Mouse (Mus musculus): ENCODE data around the gene Klc3.

Gene Klc3

DNA sequence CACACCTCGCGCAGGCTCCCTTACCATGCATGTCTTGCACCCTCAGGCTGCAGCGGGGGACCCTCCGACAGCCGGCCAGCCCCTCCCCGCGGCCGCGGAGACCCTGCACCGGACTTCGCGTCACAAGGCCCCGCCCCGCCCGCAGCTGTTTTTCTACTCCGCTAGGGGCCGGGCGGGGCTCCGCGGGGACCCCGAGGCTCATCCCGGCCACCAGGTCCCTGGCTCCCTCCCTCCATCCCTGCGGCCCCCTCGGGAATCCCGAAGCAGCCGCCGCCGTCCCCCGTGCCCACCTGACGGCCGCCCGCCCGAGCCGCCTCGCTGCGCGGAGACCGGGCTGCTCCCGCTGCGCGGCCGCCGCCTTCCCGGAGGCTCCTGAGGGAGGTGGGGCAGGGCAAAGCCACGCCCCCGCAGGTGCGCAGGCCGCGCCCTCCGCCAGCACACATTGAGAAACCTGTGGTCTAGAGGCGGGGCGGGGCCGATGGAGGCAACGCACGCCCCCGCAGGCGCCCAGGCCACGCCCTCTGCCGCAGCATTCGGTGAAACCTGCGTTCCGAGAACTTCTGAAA, at the start of gene Klc3:
Klc3 (minus strand) TSS at position 374 of the 566 bp plus-strand sequence.
- peak; percentile 61 for DNase-seq (ENCODE audit: low spot score)

DNA sequence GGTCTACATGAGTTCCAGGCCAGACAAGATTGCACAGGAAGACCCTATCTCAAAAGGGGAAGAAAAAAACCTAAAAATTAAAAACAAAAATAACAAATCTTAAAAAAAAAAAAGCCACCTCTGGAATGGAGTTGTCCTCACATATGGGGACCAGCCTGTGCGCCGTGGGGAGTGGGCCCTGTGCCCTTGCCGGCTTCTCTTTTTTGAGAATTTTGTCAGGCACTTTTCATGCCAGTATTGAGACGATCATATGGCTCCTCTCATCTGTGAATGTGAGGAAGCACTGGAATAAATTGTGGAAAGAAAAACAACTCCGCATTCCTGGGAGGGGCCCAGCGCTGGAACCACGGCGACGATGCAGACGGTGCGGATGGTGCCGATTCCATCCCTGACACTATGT, 45.3 kb upstream of the Klc3 start:
- no peak for DNase-seq (ENCODE audit: low spot score)

DNA sequence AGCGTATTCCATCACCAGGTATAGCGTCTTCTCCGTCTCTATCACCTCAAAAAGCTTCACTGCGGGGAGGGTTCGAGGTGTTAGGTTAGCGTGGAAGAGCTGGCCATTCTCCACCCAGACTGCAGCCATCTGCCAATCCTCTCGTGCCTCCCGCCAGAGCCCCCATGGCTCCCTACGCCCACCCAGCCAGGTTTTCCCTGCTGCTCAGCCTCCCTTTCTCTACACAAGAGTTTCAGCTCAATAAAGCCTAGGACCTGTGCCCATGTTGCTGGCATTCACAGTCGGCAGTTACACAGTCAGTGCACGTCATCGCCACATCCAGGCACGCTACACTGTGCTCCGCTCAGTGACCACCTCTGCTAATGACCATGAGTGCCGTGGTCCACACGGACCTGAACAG, 43.8 kb upstream of the Klc3 start:
- no peak for DNase-seq (ENCODE audit: low spot score)

DNA sequence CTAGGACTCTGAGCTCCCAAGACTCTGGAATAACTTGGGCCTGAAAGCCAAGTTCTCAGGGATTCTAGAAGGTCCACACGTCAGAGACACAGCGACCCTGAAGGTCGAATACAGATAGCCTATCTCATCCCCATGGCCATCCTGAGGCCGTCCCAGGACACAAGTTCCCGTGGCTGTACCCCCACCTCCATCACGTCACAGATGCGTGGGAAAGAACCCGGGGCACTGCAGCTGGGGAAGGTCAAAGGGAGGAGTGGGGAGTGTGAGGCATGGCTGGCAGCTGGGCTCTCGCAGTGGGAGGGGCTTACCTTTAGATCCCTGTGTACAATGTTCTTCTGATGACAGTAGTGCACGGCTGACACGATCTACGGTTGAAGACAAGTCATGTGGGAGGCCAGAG, 40.9 kb upstream of the Klc3 start:
- no peak for DNase-seq (ENCODE audit: low spot score)

DNA sequence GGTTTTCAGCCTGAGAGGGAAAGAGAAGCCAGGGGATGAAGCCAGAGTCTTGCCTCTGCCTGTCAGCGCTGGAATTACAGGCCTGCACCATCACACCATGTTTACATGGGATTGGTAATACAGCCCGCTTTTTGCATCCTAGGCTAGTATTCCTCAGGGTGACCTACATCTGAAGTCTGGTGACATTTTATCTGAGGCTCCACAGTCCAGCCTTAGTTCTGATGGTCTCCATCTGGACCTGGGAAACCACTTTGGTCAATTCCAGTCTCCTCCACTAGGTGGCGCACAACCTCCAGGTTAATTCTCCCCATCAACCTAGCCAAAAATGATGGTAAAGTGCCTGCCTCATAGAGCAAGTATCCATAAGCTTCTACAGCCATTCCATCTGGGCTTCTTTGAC, 39.4 kb upstream of the Klc3 start:
- peak; percentile 89 for DNase-seq (ENCODE audit: low spot score)

DNA sequence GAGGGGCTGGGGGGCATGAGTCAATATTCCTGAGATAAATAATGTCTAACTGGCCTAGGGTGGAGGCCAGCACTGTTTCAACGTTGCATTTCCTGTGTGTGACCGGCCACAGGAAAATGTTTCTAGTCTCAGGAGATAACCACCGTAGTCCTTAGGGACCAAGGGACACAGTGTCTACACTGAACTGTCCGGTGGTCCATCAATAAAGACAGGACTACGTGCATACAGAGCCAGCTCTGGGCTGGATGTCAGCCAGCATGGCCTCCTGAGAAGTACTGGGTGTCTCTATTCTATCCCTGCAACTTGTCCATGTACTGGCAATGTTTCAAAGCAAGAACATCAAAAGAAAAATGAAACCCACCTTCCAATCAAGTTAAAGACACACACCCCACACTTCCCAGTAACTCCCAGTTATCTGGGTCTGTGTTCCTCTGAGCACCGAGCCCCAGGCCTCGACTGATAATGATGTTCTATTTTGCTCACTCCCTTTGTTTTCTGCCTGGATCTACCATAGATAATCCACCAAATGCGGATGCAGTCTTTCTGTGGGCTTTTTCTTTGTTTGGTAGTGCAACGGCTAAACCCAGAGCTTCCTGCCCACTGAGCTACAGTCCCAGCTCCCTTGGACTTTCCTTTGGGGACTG, 37.7 kb upstream of the Klc3 start:
- DNase-seq (ENCODE audit: low spot score): no peak

DNA sequence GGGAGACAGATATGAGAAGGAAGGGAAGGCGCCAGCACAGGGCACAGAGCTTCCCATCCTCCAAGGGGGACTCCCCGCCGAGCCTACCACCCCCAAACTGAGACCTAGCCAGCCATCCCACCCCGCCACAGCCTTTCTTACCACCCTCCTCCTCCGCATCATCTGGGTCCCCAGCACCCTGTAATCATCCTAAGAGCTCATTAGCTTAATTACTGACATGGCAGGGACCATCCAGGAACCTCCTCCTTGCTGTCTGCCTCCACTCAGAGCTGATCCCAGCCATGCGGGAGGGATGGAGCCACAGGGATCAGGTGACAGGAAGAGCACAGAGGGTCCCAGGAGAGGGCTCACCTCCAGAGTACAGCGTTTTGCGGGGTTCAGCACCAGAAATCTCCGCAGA, 33.1 kb upstream of the Klc3 start:
- no peak for DNase-seq (ENCODE audit: low spot score)

DNA sequence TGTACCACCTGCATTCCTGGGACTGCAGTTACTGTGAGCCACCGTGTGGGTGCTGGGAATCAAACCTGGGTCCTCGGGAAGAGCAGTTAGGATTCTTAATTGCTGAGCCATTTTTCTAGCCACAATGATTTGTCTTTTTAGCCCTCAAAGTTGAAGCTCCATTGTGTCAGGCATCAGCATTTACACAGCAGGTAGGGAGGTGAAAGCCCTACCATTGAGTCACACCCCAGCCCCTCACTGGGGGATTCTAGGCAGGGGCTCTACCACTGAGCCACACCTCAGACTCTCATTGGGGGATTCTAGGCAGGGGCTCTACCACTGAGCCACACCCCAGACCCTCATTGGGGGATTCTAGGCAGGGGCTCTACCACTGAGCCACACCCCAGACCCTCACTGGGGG, 32.4 kb upstream of the Klc3 start:
- DNase-seq (ENCODE audit: low spot score): no peak

DNA sequence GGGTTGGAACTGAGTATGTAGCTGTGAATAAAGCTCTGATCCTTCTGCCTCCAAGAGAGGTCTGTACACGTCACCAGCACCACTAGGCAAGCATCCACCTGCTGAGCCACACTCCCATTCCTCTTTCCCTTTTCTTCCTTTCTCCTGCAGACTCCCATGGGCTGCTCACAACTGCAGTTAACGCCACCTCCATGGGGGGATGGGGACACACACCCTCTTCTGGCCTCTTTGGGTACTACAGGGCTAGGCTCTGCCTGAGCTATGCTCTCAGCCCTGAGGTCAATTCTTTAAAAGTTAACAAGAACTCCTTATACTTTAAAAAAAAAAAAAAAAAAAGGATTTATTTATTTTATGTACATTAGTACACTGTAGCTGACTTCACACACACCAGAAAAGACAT, 28.6 kb upstream of the Klc3 start:
- DNase-seq (ENCODE audit: low spot score): no peak

DNA sequence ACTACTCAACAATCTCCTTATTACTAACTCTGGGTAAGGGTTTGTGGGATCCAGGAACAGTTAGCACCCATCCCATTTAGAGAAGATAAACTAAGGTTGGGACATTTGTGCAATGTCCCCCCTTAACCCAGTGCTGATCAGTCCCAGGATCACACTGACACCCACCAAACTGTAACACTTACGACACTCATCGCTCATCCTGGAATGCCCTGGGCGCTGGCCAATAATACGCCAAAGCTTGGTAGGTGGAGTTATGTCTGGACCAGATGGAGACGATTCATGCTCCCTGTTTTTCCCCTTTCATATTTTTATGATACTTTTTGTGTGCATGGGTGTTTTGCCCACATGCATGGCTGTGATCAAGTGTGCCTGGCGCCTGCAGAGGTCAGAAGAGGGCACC, 26.5 kb upstream of the Klc3 start:
- no peak for DNase-seq (ENCODE audit: low spot score)

DNA sequence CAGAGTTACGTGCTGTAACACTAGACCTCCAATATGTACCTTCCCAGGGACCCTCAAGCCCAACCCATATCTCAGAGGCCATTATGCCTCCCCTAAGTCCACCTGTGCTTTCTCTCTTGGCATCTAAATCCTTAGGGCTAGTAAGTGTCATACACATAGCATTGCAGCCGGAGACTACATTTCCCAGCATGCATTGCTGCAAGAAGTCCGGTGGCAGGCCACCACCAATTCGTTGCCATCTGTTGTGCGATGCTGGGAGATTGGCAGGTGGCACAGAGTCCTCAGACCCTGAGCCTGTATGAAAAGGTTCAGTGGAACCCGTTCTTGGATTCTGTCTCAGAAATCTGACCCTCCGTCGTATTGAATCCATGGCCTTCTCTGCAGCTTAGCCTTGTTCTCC, 25.8 kb upstream of the Klc3 start:
- DNase-seq (ENCODE audit: low spot score): no peak

DNA sequence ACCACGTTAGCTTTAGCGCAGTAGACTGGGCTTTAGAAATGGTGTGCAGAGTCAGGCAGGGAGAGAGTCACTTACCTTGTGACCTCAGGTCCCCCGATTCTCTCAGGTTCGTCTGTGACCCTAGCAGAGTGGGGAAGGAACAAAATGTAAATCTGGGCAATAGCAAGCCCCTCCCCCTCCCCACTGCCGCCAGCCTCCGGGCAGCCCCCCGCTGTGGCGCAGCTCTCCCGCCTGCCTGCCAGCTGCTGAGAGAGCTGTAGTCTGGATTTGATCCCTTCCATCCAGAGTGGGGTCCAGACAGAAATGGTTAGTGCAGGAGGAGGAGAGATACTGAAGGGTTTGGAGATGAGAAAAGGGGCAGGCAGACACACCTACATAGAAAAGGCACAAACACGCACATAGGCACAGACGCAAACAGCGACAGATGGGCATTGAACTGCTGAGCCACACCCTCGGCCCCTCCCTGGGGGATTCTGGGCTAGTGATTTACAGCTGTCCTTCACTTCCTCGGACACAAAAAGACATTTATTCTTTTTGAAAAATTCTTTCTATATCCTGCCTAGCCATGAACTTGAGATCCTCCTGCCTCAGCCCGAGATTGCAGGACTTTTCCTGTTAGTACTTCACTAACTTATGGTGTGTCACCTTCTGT, 24.2 kb upstream of the Klc3 start:
- no peak for DNase-seq (ENCODE audit: low spot score)

DNA sequence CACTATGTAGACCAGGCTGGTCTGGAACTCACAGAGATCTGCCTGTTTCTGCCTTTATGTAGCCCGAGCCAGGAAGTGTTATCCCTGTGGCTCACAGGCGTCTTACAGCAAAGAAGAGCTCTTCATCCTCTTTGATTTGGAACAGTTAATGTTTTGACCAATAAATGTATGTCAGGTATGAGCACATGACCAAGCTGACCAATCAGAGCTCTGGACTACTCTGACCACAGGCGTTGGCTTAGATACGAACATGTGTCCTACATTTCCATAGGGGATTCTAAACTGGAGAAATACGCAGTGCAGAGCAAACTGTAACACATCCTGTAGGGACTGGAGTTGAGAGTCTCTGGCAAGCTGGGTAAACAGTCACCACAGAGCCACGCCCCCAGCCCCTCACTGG, 23.0 kb upstream of the Klc3 start:
- no peak for DNase-seq (ENCODE audit: low spot score)

DNA sequence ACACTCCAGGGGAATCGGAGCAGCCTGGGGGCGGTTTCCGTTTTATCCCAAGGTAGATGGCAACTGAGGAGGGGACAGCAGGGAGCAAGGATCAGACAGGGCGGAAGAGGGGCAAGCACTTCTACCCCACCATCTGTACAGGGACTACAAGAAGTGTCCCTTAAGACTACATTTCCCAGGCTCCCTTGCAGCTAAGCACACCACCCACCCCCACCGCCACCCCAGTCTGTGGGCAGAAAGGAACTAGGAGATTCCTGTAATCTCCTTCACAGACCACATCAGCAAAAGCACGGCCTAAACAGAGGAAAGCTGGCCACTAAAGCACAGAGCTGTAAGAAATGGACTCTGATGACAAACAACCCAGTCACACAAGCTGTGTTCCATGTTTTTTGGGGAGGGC, 22.4 kb upstream of the Klc3 start:
- DNase-seq (ENCODE audit: low spot score): no peak

DNA sequence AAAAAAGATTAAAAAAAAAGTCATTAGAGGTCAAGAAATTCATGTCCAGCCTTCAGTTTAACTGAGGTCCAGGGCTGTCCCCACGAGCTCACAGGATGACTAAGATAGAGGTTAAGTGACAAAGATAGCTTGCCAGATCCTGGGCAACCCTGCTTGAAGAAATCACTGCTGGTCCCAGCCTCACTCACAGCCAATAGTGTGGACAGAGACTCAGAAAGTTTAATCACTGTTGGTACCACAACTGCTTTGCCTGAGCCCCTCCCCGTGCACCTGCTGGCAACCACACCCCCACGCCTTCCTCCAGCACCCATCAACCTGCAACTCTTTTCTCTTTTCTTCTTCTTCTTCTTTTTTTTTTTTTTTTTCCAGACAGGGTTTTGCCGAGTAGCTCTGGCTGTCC, 20.1 kb upstream of the Klc3 start:
- no peak for DNase-seq (ENCODE audit: low spot score)

DNA sequence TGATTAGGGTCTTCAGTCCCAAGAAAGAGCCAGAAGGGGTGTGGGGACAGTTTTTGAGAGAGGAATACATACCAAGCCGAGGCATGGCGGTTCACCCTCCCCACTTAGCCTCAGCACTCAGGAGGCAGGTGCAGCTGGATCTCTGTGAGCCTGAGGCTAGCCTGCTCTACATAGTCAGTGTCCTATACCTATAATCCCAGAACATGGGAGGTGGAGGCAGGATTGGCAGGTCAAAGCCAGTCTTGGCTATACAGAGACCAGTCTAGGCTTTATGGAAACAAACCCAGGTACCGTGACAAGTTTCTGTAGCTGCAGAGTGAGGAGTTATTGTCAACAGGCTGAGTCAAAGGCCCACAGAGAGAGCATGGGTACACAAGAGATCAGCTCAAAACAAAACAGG, 19.2 kb upstream of the Klc3 start:
- DNase-seq (ENCODE audit: low spot score): no peak

DNA sequence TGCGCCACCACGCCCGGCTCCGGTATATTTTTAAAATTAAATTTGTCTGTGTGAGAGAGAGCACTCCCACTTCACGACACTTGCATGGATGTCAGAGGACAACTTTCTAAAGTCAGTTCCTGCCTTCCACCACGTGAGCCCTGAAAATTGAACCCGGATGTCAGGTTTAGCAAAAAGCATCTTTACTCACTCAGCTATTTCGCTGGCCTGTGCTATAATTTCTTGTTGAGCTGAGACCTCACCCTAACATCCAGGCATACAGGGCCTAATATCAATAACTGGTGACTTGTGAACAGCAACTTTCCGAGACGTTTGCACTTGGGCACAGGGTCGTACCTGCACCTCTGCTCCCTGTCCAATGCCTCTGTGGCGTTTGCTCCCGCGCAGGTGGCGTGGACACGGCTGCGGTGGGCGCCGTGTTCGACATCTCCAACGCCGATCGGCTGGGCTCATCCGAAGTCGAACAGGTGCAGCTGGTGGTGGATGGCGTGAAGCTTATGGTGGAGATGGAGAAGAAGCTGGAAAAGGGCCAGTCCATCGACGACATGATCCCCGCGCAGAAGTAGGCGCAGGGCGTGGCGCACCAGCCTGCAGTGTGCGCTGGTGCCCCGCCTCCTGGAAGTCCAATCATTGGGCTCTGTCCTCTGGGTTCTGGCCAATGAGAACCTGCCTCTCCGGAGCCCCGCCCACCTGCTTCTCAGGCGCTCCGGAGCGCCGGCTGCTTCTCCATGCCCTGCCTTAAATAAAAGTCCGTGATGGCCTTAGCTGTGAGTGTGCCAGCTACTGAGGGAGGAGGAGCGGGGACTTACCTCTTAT, 17.1 kb upstream of the Klc3 start:
- peak; percentile 94 for DNase-seq (ENCODE audit: low spot score)

DNA sequence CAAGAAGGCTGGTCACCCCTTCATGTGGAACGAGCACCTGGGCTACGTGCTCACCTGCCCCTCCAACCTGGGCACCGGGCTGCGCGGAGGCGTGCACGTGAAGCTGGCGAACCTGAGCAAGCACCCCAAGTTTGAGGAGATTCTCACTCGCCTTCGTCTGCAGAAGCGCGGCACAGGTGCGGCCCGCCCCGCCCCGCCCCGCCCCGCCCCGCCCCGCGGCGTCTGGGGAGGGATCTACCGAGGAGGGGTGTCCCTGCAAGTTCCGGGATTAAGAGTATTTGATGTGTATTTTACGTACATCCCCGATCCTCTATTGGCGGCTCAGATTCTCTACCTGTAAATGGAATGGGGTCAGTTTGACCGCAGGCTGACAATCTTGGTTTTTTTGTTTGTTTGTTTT, 16.2 kb upstream of the Klc3 start:
- no peak for DNase-seq (ENCODE audit: low spot score)

DNA sequence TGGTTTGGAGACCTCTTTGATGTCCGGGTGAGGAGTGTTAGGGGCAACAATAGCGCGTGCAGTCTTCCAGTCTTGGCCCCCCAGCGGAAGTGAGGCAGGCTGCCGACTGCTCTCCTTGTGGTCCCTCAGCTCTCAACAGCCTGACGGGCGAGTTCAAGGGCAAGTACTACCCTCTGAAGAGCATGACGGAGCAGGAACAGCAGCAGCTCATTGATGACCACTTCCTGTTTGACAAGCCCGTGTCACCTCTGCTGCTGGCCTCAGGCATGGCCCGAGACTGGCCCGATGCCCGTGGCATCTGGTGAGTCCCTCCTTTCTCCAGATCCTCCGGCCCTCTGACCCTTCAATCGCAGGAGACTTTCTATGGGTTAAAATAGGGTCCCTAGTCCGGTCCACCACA, 12.7 kb upstream of the Klc3 start:
- DNase-seq (ENCODE audit: low spot score): no peak

DNA sequence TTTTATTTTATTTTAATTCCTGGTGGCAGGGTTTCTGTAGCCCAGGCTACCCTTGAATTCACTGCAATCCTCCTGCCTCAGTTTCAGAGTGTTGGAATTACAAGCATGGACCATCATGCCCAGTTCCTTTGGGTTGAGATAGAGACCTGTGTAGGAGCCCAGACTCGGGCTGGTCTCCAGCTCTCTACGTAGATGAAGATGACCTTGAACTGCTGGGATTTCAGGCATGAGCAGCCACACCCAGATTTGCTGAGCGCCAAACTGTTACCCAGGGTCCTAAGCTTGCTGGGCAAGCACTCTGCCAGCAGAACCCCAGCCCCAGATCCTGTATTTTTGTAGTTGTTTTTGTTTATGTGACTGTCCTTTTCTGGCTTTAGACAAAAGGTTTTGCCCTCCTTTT, 9.6 kb upstream of the Klc3 start:
- DNase-seq (ENCODE audit: low spot score): no peak

DNA sequence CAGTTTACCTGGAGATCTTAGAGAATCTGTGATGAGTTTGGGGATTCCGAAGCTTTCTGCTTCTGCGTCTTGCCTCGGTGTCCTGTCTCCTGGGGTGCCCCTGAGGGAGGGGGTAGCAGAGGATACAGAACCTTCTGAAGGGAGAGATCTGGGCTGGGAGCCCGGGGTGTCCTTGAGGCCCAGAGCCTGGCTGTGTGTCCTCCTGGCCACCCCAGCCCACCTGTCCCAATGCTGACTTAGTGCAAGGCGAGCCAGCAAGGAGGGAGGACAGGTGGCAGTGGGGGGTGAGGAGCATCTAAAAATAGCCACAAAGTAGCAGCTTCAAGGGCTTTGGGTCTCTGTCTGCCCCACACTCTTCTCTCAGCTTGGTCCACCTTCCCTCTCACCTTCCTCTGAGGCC, 7.9 kb upstream of the Klc3 start:
- no peak for DNase-seq (ENCODE audit: low spot score)

DNA sequence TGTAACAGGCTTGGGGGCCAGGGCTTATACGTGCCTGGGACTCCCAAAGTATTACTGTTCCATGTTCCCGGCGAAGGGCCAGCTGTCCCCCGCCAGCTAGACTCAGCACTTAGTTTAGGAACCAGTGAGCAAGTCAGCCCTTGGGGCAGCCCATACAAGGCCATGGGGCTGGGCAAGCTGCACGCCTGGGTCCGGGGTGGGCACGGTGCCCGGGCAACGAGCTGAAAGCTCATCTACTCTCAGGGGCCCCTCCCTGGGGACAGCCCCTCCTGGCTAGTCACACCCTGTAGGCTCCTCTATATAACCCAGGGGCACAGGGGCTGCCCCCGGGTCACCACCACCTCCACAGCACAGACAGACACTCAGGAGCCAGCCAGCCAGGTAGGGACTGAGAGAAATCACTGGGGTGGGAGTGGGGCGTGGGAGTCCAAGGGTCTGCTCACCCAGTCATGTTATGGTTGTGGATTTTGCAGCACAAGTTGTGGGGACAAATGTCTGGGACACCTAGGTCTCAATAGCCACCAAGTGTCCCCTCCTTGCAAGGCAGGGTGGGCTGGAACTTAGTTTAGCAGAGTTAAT, 7.0 kb upstream of the Klc3 start:
- DNase-seq (ENCODE audit: low spot score): no peak

DNA sequence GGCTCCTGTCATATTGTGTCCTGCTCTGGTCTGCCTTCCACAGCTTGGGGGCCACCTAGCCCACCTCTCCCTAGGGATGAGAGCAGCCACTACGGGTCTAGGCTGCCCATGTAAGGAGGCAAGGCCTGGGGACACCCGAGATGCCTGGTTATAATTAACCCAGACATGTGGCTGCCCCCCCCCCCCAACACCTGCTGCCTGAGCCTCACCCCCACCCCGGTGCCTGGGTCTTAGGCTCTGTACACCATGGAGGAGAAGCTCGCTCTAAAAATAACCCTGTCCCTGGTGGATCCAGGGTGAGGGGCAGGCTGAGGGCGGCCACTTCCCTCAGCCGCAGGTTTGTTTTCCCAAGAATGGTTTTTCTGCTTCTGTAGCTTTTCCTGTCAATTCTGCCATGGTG, 5.8 kb upstream of the Klc3 start:
- DNase-seq (ENCODE audit: low spot score): no peak
